Mouse (Mus musculus): Measurements from ENCODE around the gene Coq4. TPM values are rescaled to one million over a fixed set of nuclear protein-coding genes. Genes with fewer than 3 reads are reported as not detected.

Coq4 gene
- polyA plus RNA-seq, 1 experiment = 11.9 TPM

GRCm38 (mm10) chr2:29831106-29831505, 43.8 kb downstream of the Coq4 start:
- 92% methylated on average over 4 of the region's 4 CpGs for WGBS
- Histone ChIP-seq H3K27ac (ENCODE audit: control insufficient read depth, insufficient read depth, low read depth, low read length, poor library complexity) (no peak overlapping the region), H3K4me3 (replicated peaks; ENCODE audit: control insufficient read depth, low read depth, low read length) (no peak overlapping the region), H3K4me1 (ENCODE audit: control insufficient read depth, insufficient read depth, low read length) (peaks cover 1% of the 10 kb centered on the region; the same call in 1 of the 2 replicates)
- TF ChIP-seq POLR2A (IDR thresholded peaks at IDR 0.05; ENCODE audit: borderline replicate concordance, control insufficient read depth, low read depth, low read length) (no peak), CTCF (IDR thresholded peaks at IDR 0.05; ENCODE audit: control insufficient read depth, insufficient read depth, low read length) (no peak)

GRCm38 (mm10) chr2:29833796-29834195, 46.5 kb downstream of the Coq4 start:
- no peak overlapping the region for H3K27ac ChIP-seq (ENCODE audit: control insufficient read depth, insufficient read depth, low read depth, low read length, poor library complexity)
- TF ChIP-seq CTCF (IDR thresholded peaks at IDR 0.05; ENCODE audit: control insufficient read depth, insufficient read depth, low read length) (no peak), POLR2A (IDR thresholded peaks at IDR 0.05; ENCODE audit: borderline replicate concordance, control insufficient read depth, low read depth, low read length) (no peak)
- no peaks in the 10 kb centered on the region for H3K4me1 ChIP-seq (ENCODE audit: control insufficient read depth, insufficient read depth, low read length)
- no peak overlapping the region for H3K4me3 ChIP-seq (replicated peaks; ENCODE audit: control insufficient read depth, low read depth, low read length)
- WGBS = 88% methylated on average over 5 of the region's 5 CpGs

GRCm38 (mm10) chr2:29835391-29835899, 48.2 kb downstream of the Coq4 start:
- Histone ChIP-seq H3K4me3 (replicated peaks; ENCODE audit: control insufficient read depth, low read depth, low read length) (no peak overlapping the region), H3K4me1 (ENCODE audit: control insufficient read depth, insufficient read depth, low read length) (no peaks in the 10 kb centered on the region), H3K27ac (ENCODE audit: control insufficient read depth, insufficient read depth, low read depth, low read length, poor library complexity) (no peak overlapping the region)
- TF ChIP-seq CTCF (IDR thresholded peaks at IDR 0.05; ENCODE audit: control insufficient read depth, insufficient read depth, low read length) (no peak), POLR2A (IDR thresholded peaks at IDR 0.05; ENCODE audit: borderline replicate concordance, control insufficient read depth, low read depth, low read length) (no peak)
- 90% methylated on average over 2 of the region's 2 CpGs for WGBS

GRCm38 (mm10) chr2:29839460-29839859, 52.2 kb downstream of the Coq4 start:
- no peaks in the 10 kb centered on the region for H3K4me1 ChIP-seq (ENCODE audit: control insufficient read depth, insufficient read depth, low read length)
- no peak for TF ChIP-seq CTCF (IDR thresholded peaks at IDR 0.05; ENCODE audit: control insufficient read depth, insufficient read depth, low read length)
- no peak for TF ChIP-seq POLR2A (IDR thresholded peaks at IDR 0.05; ENCODE audit: borderline replicate concordance, control insufficient read depth, low read depth, low read length)
- no peak overlapping the region; the same call in 1 of the 2 replicates for H3K27ac ChIP-seq (ENCODE audit: control insufficient read depth, insufficient read depth, low read depth, low read length, poor library complexity)
- no peak overlapping the region for H3K4me3 ChIP-seq (replicated peaks; ENCODE audit: control insufficient read depth, low read depth, low read length)
- WGBS = 73% methylated on average over 4 of the region's 4 CpGs

GRCm38 (mm10) chr2:29843231-29844105, 56.2 kb downstream of the Coq4 start:
- H3K4me1 ChIP-seq (ENCODE audit: control insufficient read depth, insufficient read depth, low read length) = no peaks in the 10 kb centered on the region
- WGBS = 80% methylated on average over 9 of the region's 9 CpGs
- H3K4me3 ChIP-seq (replicated peaks; ENCODE audit: control insufficient read depth, low read depth, low read length) = no peak overlapping the region
- no peak for TF ChIP-seq CTCF (IDR thresholded peaks at IDR 0.05; ENCODE audit: control insufficient read depth, insufficient read depth, low read length)
- no peak for TF ChIP-seq POLR2A (IDR thresholded peaks at IDR 0.05; ENCODE audit: borderline replicate concordance, control insufficient read depth, low read depth, low read length)
- no peak overlapping the region for H3K27ac ChIP-seq (ENCODE audit: control insufficient read depth, insufficient read depth, low read depth, low read length, poor library complexity)

GRCm38 (mm10) chr2:29844115-29844514, 56.8 kb downstream of the Coq4 start:
- 94% methylated on average over 2 of the region's 2 CpGs for WGBS
- no peak overlapping the region for H3K4me3 ChIP-seq (replicated peaks; ENCODE audit: control insufficient read depth, low read depth, low read length)
- no peak for TF ChIP-seq POLR2A (IDR thresholded peaks at IDR 0.05; ENCODE audit: borderline replicate concordance, control insufficient read depth, low read depth, low read length)
- TF ChIP-seq CTCF (IDR thresholded peaks at IDR 0.05; ENCODE audit: control insufficient read depth, insufficient read depth, low read length) = no peak
- no peak overlapping the region for H3K27ac ChIP-seq (ENCODE audit: control insufficient read depth, insufficient read depth, low read depth, low read length, poor library complexity)
- no peaks in the 10 kb centered on the region for H3K4me1 ChIP-seq (ENCODE audit: control insufficient read depth, insufficient read depth, low read length)

GRCm38 (mm10) chr2:29844661-29845060, 57.4 kb downstream of the Coq4 start:
- WGBS = 79% methylated on average over 3 of the region's 3 CpGs
- Histone ChIP-seq H3K27ac (ENCODE audit: control insufficient read depth, insufficient read depth, low read depth, low read length, poor library complexity) (no peak overlapping the region), H3K4me1 (ENCODE audit: control insufficient read depth, insufficient read depth, low read length) (no peaks in the 10 kb centered on the region), H3K4me3 (replicated peaks; ENCODE audit: control insufficient read depth, low read depth, low read length) (no peak overlapping the region)
- TF ChIP-seq CTCF (IDR thresholded peaks at IDR 0.05; ENCODE audit: control insufficient read depth, insufficient read depth, low read length) (no peak), POLR2A (IDR thresholded peaks at IDR 0.05; ENCODE audit: borderline replicate concordance, control insufficient read depth, low read depth, low read length) (no peak)

GRCm38 (mm10) chr2:29845636-29846035, 58.3 kb downstream of the Coq4 start:
- Histone ChIP-seq H3K4me3 (replicated peaks; ENCODE audit: control insufficient read depth, low read depth, low read length) (no peak overlapping the region), H3K27ac (ENCODE audit: control insufficient read depth, insufficient read depth, low read depth, low read length, poor library complexity) (no peak overlapping the region), H3K4me1 (ENCODE audit: control insufficient read depth, insufficient read depth, low read length) (no peaks in the 10 kb centered on the region)
- TF ChIP-seq CTCF (IDR thresholded peaks at IDR 0.05; ENCODE audit: control insufficient read depth, insufficient read depth, low read length) = no peak
- 77% methylated on average over 25 of the region's 25 CpGs for WGBS
